Mouse (Mus musculus) central nervous system, embryonic 14 days (tissue): Measurements from ENCODE around the gene Ccdc9b. TPM values are rescaled to one million over a fixed set of nuclear protein-coding genes. Genes with fewer than 3 reads are reported as not detected.

Experiments
- polyA plus RNA-seq: library from polyadenylated mRNA; depleted of rRNA; stranded (reverse); fragments of >200 nt; gene quantifications from 2 replicates; pipeline ENCODE4 v1.2.3, GENCODE M21; 2012; rRNA removed

The Ccdc9b gene
- 2.5 and 2.9 TPM in 2 replicates for polyA plus RNA-seq

GRCm38 (mm10) chr2:118761906-118762783 lies at the start of gene Ccdc9b:
Gene Ccdc9b (minus strand): TSS chr2:118762661.

GRCm38 (mm10) chr2:118779504-118780480 lies 17.3 kb upstream of the Ccdc9b start, which contains the start of gene Disp2:
Gene Disp2 (plus strand): TSS chr2:118779719.

GRCm38 (mm10) chr2:118772158-118772874 lies 9.9 kb upstream of the Ccdc9b start, which contains the start of gene Phgr1:
Gene Phgr1 (plus strand): TSS chr2:118772769.

GRCm38 (mm10) chr2:118745232-118745884 lies 17.1 kb downstream of the Ccdc9b start, which contains the start of gene Inafm2:
Gene Inafm2 (plus strand): TSS chr2:118745758.

DNA sequence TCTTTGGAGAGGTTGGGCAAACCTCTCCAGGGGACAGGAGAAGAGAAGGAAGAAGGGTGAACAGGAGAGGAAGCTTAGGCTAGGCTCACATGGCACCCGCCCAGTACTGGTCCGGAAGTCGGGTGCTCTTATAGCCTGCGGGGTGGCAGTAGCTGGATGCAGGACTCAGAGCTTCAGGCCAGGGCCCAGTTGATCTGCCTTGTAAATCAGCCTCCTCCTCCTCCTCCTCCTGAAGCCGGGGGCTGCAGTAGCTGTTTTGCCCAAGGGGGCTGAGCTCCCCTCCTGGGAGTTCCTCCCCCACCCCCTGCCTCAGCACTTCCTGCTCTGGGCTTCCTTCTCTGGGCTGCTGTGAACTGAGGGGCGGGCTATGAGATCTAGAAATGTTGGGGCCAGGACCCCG lies 34.1 kb downstream of the Ccdc9b start, which contains the start of gene Plcb2:
Gene Plcb2, minus strand, starts transcription at position 102 of the 400 bp plus-strand sequence.

Other genes with a start within 250 kb of the Ccdc9b start
- 9.2 and 12.2 TPM in 2 replicates for gene Bmf, start 213.0 kb downstream of the Ccdc9b start, polyA plus RNA-seq
- 28.7 and 38.9 TPM in 2 replicates for gene Bub1b, start 164.4 kb downstream of the Ccdc9b start, polyA plus RNA-seq
- 20.2 and 22.6 TPM in 2 replicates for gene Pak6, start 99.4 kb downstream of the Ccdc9b start, polyA plus RNA-seq
- 0.23 and 0.36 TPM in 2 replicates for gene Ankrd63, start 58.7 kb downstream of the Ccdc9b start, polyA plus RNA-seq
- 1.0 and 1.4 TPM in 2 replicates for gene Plcb2, start 34.2 kb downstream of the Ccdc9b start, polyA plus RNA-seq
- 9.9 and 11.5 TPM in 2 replicates for gene Inafm2, start 16.9 kb downstream of the Ccdc9b start, polyA plus RNA-seq
- 0.12 TPM in 1 of 2 replicates, not detected in the other for gene Phgr1, start 10.1 kb upstream of the Ccdc9b start, polyA plus RNA-seq
- 57.0 and 66.4 TPM in 2 replicates for gene Disp2, start 17.1 kb upstream of the Ccdc9b start, polyA plus RNA-seq
- 40.0 and 55.7 TPM in 2 replicates for gene Knstrn, start 51.3 kb upstream of the Ccdc9b start, polyA plus RNA-seq
- 71.5 and 74.5 TPM in 2 replicates for gene Ivd, start 99.3 kb upstream of the Ccdc9b start, polyA plus RNA-seq
- 18.6 and 21.1 TPM in 2 replicates for gene Bahd1, start 137.7 kb upstream of the Ccdc9b start, polyA plus RNA-seq
- 9.7 and 18.0 TPM in 2 replicates for gene Chst14, start 163.8 kb upstream of the Ccdc9b start, polyA plus RNA-seq